Mouse (Mus musculus) cerebellum, adult 2 months (tissue): ENCODE measurements at regions not wholly inside any gene's neighbourhood (a gene's known extent, or its start where the extent isn't known, plus 50 kb on each side); places are given as distances from the start of the nearest gene placed in this dataset.

Experiments used
- CTCF ChIP-seq: fragments of 200-500 bp; IDR thresholded peaks from 2 replicates; pipeline ENCODE4 v1.5.1; 2011; ENCODE audit warnings: low read depth, mild to moderate bottlenecking, control low read depth, low read length, moderate library complexity, borderline replicate concordance; ENCODE audit not compliant: insufficient read depth
- POLR2A ChIP-seq: fragments of 200-500 bp; IDR thresholded peaks from 2 replicates; pipeline ENCODE4 v1.6.1; 2011; ENCODE audit warnings: low read length, control low read depth, borderline replicate concordance; ENCODE audit not compliant: insufficient read depth

DNA sequence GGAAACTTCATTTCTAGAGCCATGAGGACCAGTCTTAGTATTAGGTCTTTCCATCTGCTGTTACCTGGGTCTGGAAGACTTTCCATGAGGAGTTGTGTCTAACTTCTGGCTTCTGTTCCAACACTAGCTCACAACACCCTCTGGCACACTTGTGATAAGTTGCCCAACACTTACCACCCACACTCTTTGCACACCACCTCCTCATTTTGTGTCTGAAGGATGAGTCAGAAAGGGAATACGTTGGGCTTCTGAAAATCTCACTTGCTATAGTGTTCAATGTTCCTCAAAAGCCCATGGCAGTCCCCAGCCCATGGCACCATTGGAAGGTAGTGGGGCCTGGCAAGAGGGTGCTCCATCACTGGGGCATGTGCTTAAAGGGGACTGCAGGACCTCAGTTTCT is 161.5 kb downstream of the Cartpt start:
- TF ChIP-seq CTCF (no peak), POLR2A (no peak)
